Mouse (Mus musculus): ENCODE data around the gene Stat6. TPM values are rescaled to one million over a fixed set of nuclear protein-coding genes. Genes with fewer than 3 reads are reported as not detected.

Stat6 gene
- polyA plus RNA-seq, 1 experiment from 2014 or later, result 4.3 TPM

GRCm38 (mm10) chr10:127614236-127615033, 28.4 kb upstream of the Stat6 start:
- Histone ChIP-seq H3K27me3 (replicated peaks; ENCODE audit: control insufficient read depth, insufficient read depth, low read length) (no peaks in the 10 kb centered on the region), H3K9ac (replicated peaks; ENCODE audit: low read depth, low read length) (no peak overlapping the region), H3K4me1 (replicated peaks; ENCODE audit: control insufficient read depth, insufficient read depth, low read length) (peaks cover 56% of the 10 kb centered on the region), H3K4me3 (replicated peaks; ENCODE audit: low read length) (no peak overlapping the region), H3K27ac (ENCODE audit: low read length) (peak overlapping the region; percentile 6), H3K4me2 (ENCODE audit: low read length) (no peak overlapping the region), H3K9me3 (ENCODE audit: control insufficient read depth, low read length) (no peaks in the 10 kb centered on the region), H3K36me3 (ENCODE audit: control insufficient read depth, insufficient read depth) (peaks cover 28% of the 10 kb centered on the region)
- peak; percentile 64 for ATAC-seq
- WGBS, result 31% methylated on average over 12 of the region's 12 CpGs

GRCm38 (mm10) chr10:127615034-127615374, 27.8 kb upstream of the Stat6 start:
- H3K4me2 ChIP-seq (ENCODE audit: low read length), result no peak overlapping the region
- H3K36me3 ChIP-seq (ENCODE audit: control insufficient read depth, insufficient read depth), result peaks cover 22% of the 10 kb centered on the region
- no peak for ATAC-seq
- no peaks in the 10 kb centered on the region for H3K27me3 ChIP-seq (replicated peaks; ENCODE audit: control insufficient read depth, insufficient read depth, low read length)
- 56% methylated on average over 2 of the region's 2 CpGs for WGBS
- no peak overlapping the region for H3K4me3 ChIP-seq (replicated peaks; ENCODE audit: low read length)
- H3K9ac ChIP-seq (replicated peaks; ENCODE audit: low read depth, low read length), result no peak overlapping the region; the same call in 1 of the 2 replicates
- H3K4me1 ChIP-seq (replicated peaks; ENCODE audit: control insufficient read depth, insufficient read depth, low read length), result peaks cover 57% of the 10 kb centered on the region
- H3K9me3 ChIP-seq (ENCODE audit: control insufficient read depth, low read length), result no peaks in the 10 kb centered on the region
- H3K27ac ChIP-seq (ENCODE audit: low read length), result peak overlapping the region; percentile 37; the same call in 1 of the 2 replicates

GRCm38 (mm10) chr10:127615591-127615990, 27.2 kb upstream of the Stat6 start:
- no peak overlapping the region for H3K4me3 ChIP-seq (replicated peaks; ENCODE audit: low read length)
- H3K4me1 ChIP-seq (replicated peaks; ENCODE audit: control insufficient read depth, insufficient read depth, low read length), result peaks cover 57% of the 10 kb centered on the region
- no peaks in the 10 kb centered on the region for H3K9me3 ChIP-seq (ENCODE audit: control insufficient read depth, low read length)
- WGBS, result 62% methylated on average over 3 of the region's 3 CpGs
- H3K4me2 ChIP-seq (ENCODE audit: low read length), result no peak overlapping the region
- no peak overlapping the region for H3K9ac ChIP-seq (replicated peaks; ENCODE audit: low read depth, low read length)
- H3K27ac ChIP-seq (ENCODE audit: low read length), result peak overlapping the region; percentile 37
- ATAC-seq, result no peak; the same call in 1 of the 2 replicates
- no peaks in the 10 kb centered on the region for H3K27me3 ChIP-seq (replicated peaks; ENCODE audit: control insufficient read depth, insufficient read depth, low read length)
- peaks cover 16% of the 10 kb centered on the region for H3K36me3 ChIP-seq (ENCODE audit: control insufficient read depth, insufficient read depth)

GRCm38 (mm10) chr10:127616261-127616679, 26.5 kb upstream of the Stat6 start:
- peaks cover 57% of the 10 kb centered on the region for H3K4me1 ChIP-seq (replicated peaks; ENCODE audit: control insufficient read depth, insufficient read depth, low read length)
- H3K27ac ChIP-seq (ENCODE audit: low read length), result no peak overlapping the region
- no peak overlapping the region for H3K4me2 ChIP-seq (ENCODE audit: low read length)
- 63% methylated on average over 7 of the region's 7 CpGs for WGBS
- ATAC-seq, result no peak
- no peak overlapping the region for H3K4me3 ChIP-seq (replicated peaks; ENCODE audit: low read length)
- H3K36me3 ChIP-seq (ENCODE audit: control insufficient read depth, insufficient read depth), result peaks cover 13% of the 10 kb centered on the region
- no peaks in the 10 kb centered on the region for H3K27me3 ChIP-seq (replicated peaks; ENCODE audit: control insufficient read depth, insufficient read depth, low read length)
- no peak overlapping the region for H3K9ac ChIP-seq (replicated peaks; ENCODE audit: low read depth, low read length)
- H3K9me3 ChIP-seq (ENCODE audit: control insufficient read depth, low read length), result no peaks in the 10 kb centered on the region

- 69% methylated on average over 4 of the region's 4 CpGs for WGBS
These were observed 25.5 kb upstream of the Stat6 start for GRCm38 (mm10) chr10:127617294-127617693.

GRCm38 (mm10) chr10:127618173-127618572, 24.6 kb upstream of the Stat6 start:
- no peak overlapping the region for H3K4me3 ChIP-seq (replicated peaks; ENCODE audit: low read length)

More at GRCm38 (mm10) chr10:127617294-127617693, 25.5 kb upstream of the Stat6 start:
- Histone ChIP-seq H3K9ac (replicated peaks; ENCODE audit: low read depth, low read length) (peak overlapping the region; percentile 24), H3K27ac (ENCODE audit: low read length) (no peak overlapping the region), H3K27me3 (replicated peaks; ENCODE audit: control insufficient read depth, insufficient read depth, low read length) (no peaks in the 10 kb centered on the region), H3K4me2 (ENCODE audit: low read length) (no peak overlapping the region), H3K9me3 (ENCODE audit: control insufficient read depth, low read length) (no peaks in the 10 kb centered on the region), H3K36me3 (ENCODE audit: control insufficient read depth, insufficient read depth) (peaks cover 2% of the 10 kb centered on the region; the same call in 1 of the 2 replicates), H3K4me1 (replicated peaks; ENCODE audit: control insufficient read depth, insufficient read depth, low read length) (peaks cover 65% of the 10 kb centered on the region), H3K4me3 (replicated peaks; ENCODE audit: low read length) (no peak overlapping the region)
- ATAC-seq, result no peak

GRCm38 (mm10) chr10:127619119-127619721, 23.6 kb upstream of the Stat6 start:
- WGBS, result 36% methylated on average over 8 of the region's 8 CpGs
- Histone ChIP-seq H3K27ac (ENCODE audit: low read length) (no peak overlapping the region), H3K9ac (replicated peaks; ENCODE audit: low read depth, low read length) (peak overlapping the region; percentile 92), H3K36me3 (ENCODE audit: control insufficient read depth, insufficient read depth) (no peaks in the 10 kb centered on the region), H3K4me1 (replicated peaks; ENCODE audit: control insufficient read depth, insufficient read depth, low read length) (peaks cover 62% of the 10 kb centered on the region), H3K9me3 (ENCODE audit: control insufficient read depth, low read length) (no peaks in the 10 kb centered on the region), H3K4me2 (ENCODE audit: low read length) (peak overlapping the region; percentile 76), H3K27me3 (replicated peaks; ENCODE audit: control insufficient read depth, insufficient read depth, low read length) (no peaks in the 10 kb centered on the region), H3K4me3 (replicated peaks; ENCODE audit: low read length) (peak overlapping the region; percentile 93)
- ATAC-seq, result no peak

More at GRCm38 (mm10) chr10:127618173-127618572, 24.6 kb upstream of the Stat6 start:
- no peak for ATAC-seq
- H3K27me3 ChIP-seq (replicated peaks; ENCODE audit: control insufficient read depth, insufficient read depth, low read length), result no peaks in the 10 kb centered on the region
- H3K9ac ChIP-seq (replicated peaks; ENCODE audit: low read depth, low read length), result no peak overlapping the region
- H3K4me2 ChIP-seq (ENCODE audit: low read length), result peak overlapping the region; percentile 76
- 55% methylated on average over 6 of the region's 6 CpGs for WGBS
- H3K4me1 ChIP-seq (replicated peaks; ENCODE audit: control insufficient read depth, insufficient read depth, low read length), result peaks cover 66% of the 10 kb centered on the region
- H3K36me3 ChIP-seq (ENCODE audit: control insufficient read depth, insufficient read depth), result no peaks in the 10 kb centered on the region
- H3K9me3 ChIP-seq (ENCODE audit: control insufficient read depth, low read length), result no peaks in the 10 kb centered on the region
- H3K27ac ChIP-seq (ENCODE audit: low read length), result no peak overlapping the region

GRCm38 (mm10) chr10:127619941-127620405, 22.8 kb upstream of the Stat6 start:
- Histone ChIP-seq H3K4me1 (replicated peaks; ENCODE audit: control insufficient read depth, insufficient read depth, low read length) (peaks cover 54% of the 10 kb centered on the region), H3K27ac (ENCODE audit: low read length) (peak overlapping the region; percentile 90), H3K27me3 (replicated peaks; ENCODE audit: control insufficient read depth, insufficient read depth, low read length) (no peaks in the 10 kb centered on the region), H3K4me2 (ENCODE audit: low read length) (peak overlapping the region; percentile 76), H3K36me3 (ENCODE audit: control insufficient read depth, insufficient read depth) (no peaks in the 10 kb centered on the region), H3K9me3 (ENCODE audit: control insufficient read depth, low read length) (no peaks in the 10 kb centered on the region), H3K4me3 (replicated peaks; ENCODE audit: low read length) (peak overlapping the region; percentile 93), H3K9ac (replicated peaks; ENCODE audit: low read depth, low read length) (peak overlapping the region; percentile 92)
- ATAC-seq, result peak; percentile 0; the same call in 1 of the 2 replicates
- WGBS, result 0% methylated on average over 12 of the region's 12 CpGs

GRCm38 (mm10) chr10:127620406-127621190, 22.2 kb upstream of the Stat6 start, which contains the start of gene Lrp1:
Gene Lrp1, minus strand, starts transcription at chr10:127621148.
- 0% methylated on average over 26 of the region's 32 CpGs for WGBS

More at GRCm38 (mm10) chr10:127620406-127621190, 22.2 kb upstream of the Stat6 start, which contains the start of gene Lrp1:
- Histone ChIP-seq H3K36me3 (ENCODE audit: control insufficient read depth, insufficient read depth) (no peaks in the 10 kb centered on the region), H3K4me3 (replicated peaks; ENCODE audit: low read length) (peak within 1 kb of the TSS; percentile 93), H3K4me1 (replicated peaks; ENCODE audit: control insufficient read depth, insufficient read depth, low read length) (peaks cover 48% of the 10 kb centered on the region), H3K27ac (ENCODE audit: low read length) (peak within 1 kb of the TSS; percentile 90), H3K4me2 (ENCODE audit: low read length) (peak within 1 kb of the TSS; percentile 95), H3K27me3 (replicated peaks; ENCODE audit: control insufficient read depth, insufficient read depth, low read length) (no peaks in the 10 kb centered on the region), H3K9ac (replicated peaks; ENCODE audit: low read depth, low read length) (peak within 1 kb of the TSS; percentile 92), H3K9me3 (ENCODE audit: control insufficient read depth, low read length) (no peaks in the 10 kb centered on the region)
- ATAC-seq, result peak; percentile 71
